Mouse (Mus musculus) T-helper 17 cell (primary cell): ENCODE measurements around the gene Urb1.
"Not testable (repeated sequence)": the region's sequence is repeated elsewhere in the genome, so short reads cannot be mapped to it uniquely, and the experiment has no call there.

Source experiments
- in situ Hi-C, 2 experiments: fragments of 300-600 bp; cut with MboI, MseI; formaldehyde crosslinking; loops; 1 replicate in 1 of 2; 2 replicates in 1 of 2; pipeline ENCODE4 v1.15.1; 2025; ENCODE audit warnings: high pct_unique_total_duplicates in 2 of 2

The Urb1 gene

DNA sequence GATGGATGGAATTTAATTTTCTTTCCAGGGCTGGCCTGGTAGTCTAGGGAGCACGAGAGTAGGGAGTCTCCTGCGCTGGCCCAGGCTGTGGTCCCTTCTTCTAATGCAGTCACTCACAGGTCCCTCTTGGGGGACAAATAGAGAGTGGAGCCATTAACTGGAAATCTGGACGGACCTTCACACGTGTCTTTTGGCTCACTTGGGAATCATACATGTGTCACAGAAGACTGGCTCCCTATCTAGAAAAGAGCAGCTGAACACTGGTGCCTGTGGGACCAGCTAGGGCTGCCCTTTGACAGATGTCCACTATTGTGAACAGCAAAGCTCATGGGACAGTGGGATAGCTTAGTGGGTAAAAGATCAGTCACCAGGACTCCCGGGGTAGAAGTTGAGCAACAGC, 15.8 kb upstream of the Urb1 start:
- in situ Hi-C loops = no loop called here

DNA sequence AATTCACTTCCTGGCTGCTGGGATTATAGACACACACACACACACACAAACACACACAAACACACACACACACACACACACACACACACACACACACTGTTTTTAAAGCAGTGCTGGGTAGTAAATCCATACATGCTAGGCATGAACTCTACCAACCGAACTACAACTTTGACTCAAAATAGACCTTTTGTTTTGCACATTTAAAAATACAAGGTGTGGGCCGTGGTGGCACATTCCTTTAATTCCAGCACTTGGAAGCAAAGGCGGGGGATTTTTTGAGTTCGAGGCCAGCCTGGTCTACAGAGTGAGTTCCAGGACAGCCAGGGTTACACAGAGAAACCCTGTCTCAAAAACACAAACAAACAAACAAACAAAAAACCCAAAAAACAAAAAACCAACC, 13.8 kb upstream of the Urb1 start:
- in situ Hi-C loops = not testable (repeated sequence)

DNA sequence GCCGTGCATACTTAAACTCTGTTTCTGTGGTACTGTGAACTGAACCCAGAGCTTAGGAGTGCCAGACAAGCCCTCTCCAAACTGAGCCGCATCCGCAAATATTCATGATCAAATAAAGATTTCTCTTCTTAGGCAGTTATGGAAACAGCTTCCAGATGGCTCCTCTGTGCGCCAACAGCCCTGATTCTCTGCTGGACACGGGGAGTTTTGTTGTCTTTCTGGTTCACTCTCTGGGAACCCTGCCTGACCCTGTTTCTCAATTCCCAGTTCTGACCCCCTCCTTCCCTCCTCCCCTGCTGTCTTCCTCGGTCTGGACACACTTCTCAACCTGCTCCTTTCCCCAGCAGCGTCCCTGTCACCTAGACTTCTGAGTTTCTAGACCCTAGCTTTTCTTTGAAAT, 12.8 kb upstream of the Urb1 start:
- in situ Hi-C loops = no loop called here

DNA sequence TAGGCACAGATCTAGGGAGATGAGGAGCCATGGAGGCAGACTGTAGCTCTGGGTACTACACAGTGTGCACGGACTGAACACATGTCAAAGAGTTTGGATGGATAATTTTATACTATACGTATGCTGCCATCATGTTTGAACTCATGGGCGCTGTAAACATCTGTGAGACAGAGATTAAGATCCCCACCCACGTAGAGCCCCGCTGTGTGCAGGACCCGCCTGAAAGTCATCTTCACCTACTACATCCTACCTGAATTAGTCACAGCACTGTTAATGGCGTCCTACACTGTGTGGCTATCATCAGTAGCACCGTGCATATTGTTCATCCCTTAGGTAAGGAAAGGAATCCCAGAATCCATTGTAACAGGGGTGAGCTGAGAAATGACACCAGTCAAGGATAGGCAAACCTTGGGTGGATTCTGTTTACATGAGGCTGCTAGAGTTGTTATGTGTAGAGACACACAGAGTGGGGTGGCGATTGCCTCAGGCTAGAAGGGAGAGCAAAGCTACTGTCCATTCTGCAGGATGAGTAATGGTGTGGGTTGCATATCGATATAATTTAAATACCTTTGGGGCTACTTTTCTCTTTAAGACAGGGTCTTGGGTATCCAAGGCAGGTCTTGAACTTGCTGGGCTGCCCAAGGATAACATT, 12.2 kb upstream of the Urb1 start:
- in situ Hi-C loops = no loop called here

DNA sequence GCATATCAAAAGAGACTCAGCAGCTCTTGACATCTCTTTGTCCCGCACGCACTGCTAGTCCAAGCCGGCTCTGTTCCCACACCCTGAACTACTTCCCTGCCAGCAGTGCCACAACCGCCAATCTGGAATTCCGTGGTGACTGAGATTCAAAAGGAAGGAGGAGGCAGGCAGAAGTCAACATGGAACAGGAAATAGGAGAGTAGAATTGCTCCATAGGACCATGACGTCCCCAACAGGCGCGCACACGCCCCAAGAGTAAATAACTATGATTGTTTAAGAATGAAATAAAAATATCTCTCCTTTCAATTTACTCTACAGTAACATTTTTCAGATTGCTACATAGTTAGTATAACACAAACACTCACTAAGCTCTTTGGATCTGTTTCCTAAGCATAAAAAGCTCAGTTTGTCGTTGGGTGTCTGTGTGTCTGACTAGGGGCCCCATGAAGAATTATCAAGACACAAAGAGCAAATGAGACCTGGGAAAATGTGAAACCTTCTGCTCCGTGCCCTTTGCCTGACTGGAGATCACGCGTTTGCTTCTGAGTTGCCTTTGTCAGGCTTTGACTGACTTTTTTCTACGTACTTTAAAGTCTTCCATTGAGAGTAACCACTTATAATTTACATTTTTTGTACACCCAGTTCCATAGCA, 11.0 kb upstream of the Urb1 start:
- in situ Hi-C loops = no loop called here

DNA sequence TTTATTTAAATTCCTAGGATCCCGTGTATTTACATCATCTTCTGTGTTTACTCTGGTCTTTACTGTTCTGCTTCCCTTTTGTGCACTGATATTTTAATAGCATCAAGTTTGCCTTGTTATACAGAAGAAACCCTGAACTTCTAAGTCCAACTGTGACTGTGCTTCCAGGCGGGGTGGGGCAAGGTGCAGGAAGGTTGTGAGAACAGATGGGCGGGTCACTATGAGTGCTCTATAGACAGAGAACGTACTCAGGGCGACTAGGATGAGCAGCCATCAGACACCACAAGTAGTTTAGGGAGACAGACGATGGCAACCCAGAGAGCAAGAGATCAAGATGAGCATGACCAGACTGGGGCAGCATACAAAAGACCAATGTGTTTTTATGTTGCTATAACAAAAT, 10.1 kb upstream of the Urb1 start:
- in situ Hi-C loops = no loop called here

DNA sequence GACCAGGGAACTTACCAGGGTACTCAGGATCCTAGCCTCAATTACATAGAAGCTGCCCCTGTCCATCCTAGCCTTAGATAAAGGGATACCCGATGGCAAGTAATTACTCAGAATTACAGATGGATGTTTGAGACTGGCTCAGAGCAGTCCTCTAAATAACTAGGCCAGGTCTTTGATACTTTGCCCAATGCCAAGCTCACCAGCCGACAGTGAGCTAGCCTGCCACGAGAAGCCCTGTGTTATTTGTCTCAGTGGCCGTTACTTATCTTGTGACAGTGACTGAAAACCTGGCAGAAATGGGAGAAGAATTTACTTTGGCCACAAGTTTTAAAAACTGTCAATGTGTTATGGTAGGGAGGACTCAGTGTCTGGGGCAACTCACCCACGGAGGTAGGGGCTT, 1.9 kb upstream of the Urb1 start:
- in situ Hi-C loops = no loop called here

DNA sequence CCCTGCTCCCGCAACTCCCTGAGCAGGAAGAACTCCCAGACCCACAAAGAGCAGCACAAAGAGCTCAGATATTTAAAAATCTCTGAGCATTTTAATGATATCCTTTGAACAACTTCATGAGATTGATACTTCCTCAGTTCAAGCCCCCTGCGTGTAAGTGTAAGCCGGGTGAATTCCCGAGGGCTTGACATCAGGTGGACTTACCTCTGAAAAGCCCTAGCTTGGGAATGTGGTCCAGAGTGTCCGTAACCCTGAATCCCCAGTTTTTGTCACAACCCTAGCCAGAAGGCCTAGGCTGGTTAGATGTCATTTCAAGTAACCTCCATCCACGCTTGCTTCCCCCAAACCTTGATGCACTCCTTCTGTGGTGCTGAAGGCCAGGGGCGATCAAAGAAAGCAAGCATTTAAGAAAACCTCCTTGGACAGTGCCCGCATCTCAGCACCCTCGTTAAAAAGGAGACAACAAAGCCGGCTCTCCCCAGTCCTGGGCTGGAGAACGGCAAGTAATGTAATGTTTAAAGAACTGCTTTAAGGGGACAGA, 573 bp upstream of the Urb1 start:
- in situ Hi-C loops = no loop called here

DNA sequence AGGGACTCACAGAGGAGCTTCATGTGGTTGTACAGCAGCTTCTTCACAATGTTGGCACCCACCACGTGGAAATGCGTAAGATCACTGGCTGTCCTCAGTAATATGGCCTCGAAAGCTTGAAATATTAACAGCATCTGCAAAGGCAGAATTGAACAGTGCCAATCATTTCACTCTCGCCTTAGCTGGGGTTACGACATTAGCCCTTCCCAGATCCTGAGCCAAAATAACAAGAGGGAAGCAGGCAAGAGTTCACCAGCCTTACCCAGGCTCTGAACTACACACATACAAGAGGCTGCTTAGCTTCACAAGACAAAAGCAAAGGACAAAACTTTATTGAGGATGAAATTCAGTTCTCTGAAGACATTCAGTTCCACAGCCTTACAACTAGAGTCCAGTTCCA, 5.7 kb downstream of the Urb1 start:
- in situ Hi-C loops = loop anchor here in 1 of 2 experiments (10.0 kb wide), 1 partner anchor 230 kb away; no protein-coding TSS in a partner anchor

DNA sequence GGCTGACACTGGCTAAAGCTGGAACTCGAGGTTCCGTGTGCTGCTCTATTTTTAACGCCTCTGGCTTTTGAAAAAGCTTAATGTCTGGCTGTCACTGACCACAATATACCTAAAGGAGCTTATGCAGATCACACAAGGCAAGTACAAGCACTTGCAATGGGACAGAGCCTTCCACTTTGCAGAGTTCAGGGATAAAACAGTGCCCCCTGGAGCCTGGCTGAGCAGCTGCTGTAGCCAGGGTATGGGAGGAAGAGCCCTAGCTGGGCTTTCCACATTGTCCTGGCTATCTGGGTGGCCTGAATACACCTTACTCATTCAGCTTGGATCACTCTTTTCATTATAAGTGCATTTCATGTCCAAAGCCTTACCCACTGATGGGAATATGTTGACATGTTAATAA, 8.3 kb downstream of the Urb1 start:
- in situ Hi-C loops = loop anchor here in 1 of 2 experiments (10.0 kb wide), 1 partner anchor 233 kb away; no protein-coding TSS in a partner anchor

DNA sequence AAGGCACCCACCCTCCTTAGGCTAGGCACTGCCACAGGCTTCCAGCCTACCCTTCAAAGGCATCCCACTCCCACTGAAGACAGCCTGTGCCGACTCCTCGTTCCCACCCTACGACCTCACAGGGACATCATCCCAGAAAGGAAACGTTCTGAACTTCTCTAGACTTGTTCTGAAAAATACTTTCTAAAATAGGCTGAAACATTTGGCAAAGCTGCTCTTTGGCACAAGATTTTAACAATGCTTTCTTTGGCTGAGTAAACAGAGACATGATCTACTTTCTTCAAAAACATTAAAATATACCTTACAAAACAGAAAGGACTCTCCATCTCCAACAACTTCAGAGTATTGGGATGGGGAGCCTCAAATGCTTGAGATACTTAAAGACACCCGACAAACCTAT, 9.0 kb downstream of the Urb1 start:
- in situ Hi-C loops = loop anchor here in 1 of 2 experiments (10.0 kb wide), 1 partner anchor 234 kb away; no protein-coding TSS in a partner anchor

DNA sequence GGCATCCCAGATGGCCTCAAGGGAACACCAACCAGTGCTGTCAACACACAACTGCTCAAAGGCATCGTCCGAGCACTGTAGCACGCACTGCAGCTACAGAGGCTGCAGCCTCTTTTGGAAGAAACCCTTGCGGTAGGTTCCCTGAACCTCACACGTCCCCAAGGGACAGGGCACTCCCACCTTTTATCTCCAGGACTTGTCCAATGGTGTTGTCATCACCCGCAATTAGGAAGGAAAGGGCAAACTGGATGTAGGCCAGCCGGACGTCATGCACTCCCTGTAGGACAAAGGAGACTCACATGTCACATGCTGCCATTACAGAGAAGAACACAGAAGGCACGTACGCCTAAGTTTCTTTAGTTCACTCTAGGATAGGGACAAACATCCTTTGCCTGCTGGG, 10.4 kb downstream of the Urb1 start:
- in situ Hi-C loops = loop anchor here in 1 of 2 experiments (10.0 kb wide), 1 partner anchor 235 kb away; no protein-coding TSS in a partner anchor

DNA sequence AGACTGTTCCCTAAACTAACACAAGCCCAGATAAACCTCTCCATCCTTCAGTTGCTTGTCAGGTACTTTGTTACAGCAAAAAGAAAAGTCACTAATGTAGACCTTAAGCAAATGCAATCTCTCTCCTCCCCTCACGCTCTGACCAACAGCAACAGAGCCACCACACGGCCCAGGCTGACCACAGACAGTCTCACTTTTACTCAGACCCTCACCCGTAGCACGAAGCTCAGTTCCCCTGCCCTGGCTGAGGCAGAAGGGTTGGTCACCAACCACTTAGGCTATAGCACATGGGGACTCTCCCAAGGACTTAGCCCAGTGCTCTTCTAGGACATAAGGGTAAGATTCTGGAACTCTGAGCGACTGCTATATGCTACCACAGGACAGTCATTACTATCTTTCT, 11.4 kb downstream of the Urb1 start:
- in situ Hi-C loops = no loop called here

DNA sequence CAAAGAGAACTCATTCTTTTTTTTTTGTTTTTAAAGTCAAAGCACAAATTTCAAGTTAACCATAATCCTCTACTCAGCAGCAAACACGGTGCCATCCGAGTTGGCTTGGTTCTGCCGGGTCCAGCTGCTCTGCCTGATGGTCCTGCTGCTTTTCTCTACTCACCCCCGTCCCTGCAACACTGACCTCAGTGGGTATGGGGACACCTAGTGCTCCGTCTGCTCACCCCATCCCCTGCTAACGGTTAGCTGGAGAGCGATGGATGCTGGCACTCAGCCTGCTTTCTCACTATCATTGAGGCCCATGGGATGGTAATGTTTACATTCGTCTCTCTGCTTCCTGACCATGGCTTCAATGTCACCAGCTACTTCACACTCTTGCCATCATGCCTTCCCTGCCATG, 11.8 kb downstream of the Urb1 start:
- in situ Hi-C loops = no loop called here

DNA sequence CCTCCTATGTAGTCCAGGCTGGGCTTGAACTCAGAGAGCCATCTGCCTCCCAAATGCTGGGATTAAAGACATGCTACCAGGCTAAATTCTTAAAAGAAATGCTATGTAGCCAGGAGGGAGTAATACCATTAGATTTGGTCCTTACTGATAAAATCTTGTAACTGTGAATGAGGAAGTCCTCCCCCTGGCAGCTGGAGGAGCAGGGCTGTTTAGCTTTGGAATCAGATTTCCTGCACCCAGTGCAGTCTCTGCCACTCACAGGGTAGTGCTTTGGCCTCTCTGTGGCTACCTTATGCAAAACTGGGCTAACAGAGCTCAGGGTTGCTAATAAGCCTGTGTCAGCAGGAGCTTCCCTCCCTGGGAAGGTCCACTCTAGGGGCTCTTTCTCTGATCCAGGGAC, 15.5 kb downstream of the Urb1 start:
- in situ Hi-C loops = no loop called here

DNA sequence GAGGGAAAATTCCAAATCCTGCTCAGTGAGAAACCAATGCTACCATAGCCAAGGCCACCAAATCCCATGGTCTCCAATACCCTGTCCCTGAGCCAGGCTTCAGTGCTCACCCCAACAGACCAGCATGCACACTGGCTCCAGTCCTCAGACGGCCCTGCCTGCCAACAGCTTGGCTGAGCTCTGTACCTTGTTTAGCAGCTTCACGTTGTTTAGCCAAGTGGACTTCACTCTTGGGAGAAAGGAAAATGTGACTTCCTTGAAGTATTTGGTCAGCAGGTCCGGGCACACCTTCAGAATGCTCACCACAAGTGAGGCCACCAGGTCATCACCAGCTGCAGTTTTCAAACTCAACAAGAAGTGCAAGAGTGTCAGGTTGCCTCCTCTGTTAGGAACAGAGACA, 17.7 kb downstream of the Urb1 start:
- in situ Hi-C loops = no loop called here

DNA sequence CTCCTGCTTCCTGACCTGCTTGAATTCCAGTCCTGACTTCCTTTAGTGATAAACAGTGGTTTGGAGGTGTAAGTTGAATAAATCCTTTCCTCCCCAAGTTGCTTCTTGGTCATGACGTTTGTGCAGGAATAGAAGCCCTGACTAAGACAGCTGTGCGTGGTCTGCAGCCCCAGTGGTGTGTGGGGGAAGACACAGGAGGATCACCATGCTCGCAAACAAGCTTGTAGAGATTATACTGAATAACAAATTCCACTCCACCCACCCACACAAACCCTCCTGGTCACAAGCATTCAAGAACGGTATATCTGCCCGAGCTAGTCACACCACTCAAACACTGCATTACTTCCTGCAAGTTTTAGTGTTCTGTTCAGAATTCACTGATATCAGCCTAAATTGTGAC, 18.1 kb downstream of the Urb1 start:
- in situ Hi-C loops = no loop called here

DNA sequence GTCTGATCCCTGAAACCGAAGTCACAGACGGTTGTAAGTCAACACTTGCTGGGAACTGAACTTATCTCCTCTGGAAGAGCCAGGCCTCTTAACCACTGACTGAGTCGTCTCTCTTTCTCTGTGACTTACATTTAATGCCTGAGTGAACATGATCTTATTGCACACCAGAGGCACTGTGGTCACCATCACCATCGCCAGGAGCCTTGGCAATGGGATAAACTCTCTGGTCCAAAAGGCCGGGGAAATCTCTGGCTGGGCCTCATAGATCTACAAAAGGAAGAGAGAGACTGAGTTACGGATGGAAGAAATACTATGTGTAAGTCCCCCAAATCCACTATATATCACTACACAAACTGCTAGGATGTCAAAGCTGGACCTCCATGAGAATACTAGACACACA, 19.3 kb downstream of the Urb1 start:
- in situ Hi-C loops = no loop called here

DNA sequence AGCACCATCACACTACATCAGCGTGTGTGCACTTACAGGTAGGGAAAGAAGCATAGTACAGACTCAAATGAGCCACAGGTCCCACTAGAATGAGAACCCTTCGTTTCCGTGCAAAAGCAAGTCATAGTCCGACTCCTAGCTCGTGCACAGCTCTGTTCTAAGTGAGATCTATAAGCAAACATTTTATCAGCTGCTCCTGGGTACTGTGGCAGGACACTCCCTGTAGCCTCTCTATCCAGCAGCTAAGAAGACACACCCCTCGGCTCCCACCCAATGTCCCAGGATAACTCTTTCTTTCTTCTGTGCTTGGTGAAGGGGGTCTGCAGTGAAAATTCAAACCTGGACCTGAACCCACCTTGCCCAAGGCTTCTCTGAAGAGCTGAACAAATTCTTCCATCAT, 21.6 kb downstream of the Urb1 start:
- in situ Hi-C loops = no loop called here

DNA sequence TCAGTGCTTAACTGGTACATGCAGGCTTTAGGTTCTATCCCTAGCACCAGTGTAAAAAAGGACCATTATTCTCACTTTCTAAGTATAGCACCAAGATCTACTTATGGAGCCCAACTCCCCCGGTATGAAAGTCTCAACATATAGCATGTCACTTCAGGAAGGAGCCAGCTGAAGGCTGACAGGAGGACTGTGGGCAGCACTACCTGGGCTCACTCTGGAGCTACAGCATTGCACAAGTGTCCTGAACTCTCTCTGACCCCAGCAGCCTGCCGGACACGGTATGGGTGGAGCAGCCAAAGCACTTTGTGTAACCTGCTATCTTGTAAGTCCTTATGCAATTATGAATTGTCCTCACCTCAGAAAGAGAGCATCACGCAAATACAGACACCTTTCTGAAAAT, 25.0 kb downstream of the Urb1 start:
- in situ Hi-C loops = no loop called here

DNA sequence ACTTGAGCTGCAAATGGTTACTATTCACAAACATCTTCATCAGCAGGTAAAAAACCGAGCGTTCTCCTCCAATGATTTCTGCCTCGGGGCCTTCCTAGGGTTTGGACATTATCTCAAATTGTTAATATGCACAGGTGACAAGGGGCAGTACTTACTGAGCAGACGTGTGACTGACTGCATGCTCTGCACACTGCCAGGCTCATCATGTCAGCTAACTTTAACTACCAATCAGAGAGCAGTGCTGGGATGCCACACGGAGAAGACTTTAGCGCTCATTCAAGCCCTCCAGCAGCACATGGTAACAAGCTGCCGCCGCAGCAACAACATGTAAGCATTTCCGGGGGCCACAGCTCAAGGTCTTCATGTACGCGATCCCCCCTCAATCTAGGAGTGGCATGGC, 26.9 kb downstream of the Urb1 start:
- in situ Hi-C loops = no loop called here

DNA sequence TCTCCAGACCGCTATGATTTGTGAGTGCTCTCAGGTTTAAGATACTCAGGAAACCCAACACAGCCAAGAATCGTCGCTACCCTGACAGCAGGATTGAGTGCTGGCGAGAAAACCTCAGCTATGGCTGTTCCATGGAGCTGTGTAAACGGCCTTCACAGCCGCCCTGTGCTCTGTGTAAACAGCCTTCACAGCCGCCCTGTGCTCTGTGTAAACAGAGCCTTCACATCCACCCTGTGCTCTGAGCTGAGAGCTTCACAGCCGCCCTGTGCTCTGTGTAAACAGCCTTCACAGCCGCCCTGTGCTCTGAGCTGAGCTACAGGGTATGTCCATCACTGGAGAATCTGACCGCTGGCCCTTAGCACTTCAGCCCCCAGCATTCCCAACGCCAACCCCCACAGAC, 30.4 kb downstream of the Urb1 start:
- in situ Hi-C loops = no loop called here

DNA sequence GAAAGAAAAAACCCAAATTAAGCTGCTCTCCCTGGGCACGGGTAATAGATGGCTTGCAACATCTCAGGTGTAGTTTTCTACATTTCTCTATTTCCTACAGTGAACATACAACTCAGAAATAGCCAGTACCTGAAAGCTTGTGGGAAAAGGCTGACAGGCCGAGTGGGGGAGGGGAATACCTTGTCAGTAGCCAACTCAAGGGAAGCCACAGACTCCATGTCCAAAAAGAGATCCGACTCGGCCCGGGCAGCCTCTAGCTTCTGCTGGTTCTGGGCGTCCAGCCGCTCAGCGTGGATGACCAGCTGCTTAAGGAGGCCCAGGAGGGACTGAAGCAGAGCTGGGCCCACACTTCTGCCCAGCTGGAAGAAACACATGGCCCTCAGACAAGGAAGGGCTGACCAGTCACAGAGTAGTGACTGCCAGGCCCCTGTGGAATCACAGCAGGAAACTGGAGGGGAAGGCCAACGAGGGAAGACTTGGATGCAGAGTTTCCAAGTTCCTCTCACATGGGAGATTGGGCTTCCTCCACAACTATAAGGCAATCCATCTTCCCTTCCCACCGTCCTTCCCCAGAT, 34.2 kb downstream of the Urb1 start:
- in situ Hi-C loops = no loop called here
